Comparison of ENCODE assay signal across 28 mouse cellular contexts in the genomic region with DNA sequence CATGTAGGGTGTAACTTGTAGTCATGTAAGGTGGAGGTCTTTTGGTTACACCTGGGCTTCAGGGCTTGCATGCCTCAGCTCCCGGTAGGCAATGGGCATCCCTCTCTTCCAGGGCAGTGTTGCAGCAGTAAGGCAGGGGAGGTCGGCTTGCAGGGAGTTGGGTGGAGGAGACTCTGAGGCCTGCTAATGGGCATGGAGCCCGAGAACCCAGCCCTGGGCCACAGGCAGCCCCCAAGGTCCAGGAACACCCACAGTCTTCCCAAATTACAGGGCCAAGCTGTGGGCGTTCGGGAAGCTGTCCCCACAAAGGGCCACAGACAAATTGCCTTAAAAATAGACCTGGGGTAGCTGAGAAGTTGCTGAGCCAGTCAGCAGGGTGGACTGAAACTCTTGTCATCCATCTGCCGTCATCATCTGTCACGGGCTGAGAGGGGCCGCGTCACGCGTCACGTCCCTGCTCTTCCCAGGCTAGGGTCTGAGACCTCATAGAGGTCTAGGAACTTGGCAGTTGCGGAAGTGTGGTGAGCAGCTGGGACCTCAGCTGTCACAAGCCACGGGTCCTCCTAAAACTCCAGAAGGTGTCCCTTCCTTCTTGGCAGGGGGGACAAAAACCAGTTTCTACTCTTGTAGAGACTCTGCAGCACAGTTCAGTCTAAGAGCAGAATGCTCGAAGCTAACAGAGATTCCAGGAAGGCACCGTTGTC. TPM values are rescaled to one million over a fixed set of nuclear protein-coding genes. Genes with fewer than 3 reads are reported as not detected.
A peak's percentile ranks its signal among the peaks of the same experiment; 100 is the strongest.
DNase-seq lines count a peak whose midpoint lies in the region; ATAC-seq and TF ChIP-seq lines count a peak whose summit lies in the region.
"Had no signal": no experiment of that assay in that cellular context is flagged by ENCODE, and none has a peak within 500 bp of the region (broad histone marks: within the 10 kb centered on the region; RNA-seq: fewer than 3 reads in every experiment).

No protein-coding gene starts in this region.

- no peak for TF ChIP-seq CTCF in midbrain, postnatal 0 days (IDR thresholded peaks at IDR 0.05)
- TF ChIP-seq CTCF in gastrocnemius, adult 2 months (IDR thresholded peaks at IDR 0.05), result no peak

- no peak for DNase-seq in embryonic facial prominence, embryonic 14.5 days (ENCODE audit: low spot score)
- DNase-seq in embryonic facial prominence, embryonic 10.5 days (ENCODE audit: low spot score), result no peak
- peak; percentile 57 for DNase-seq in left cerebral cortex, postnatal 4 days
- DNase-seq in left cerebral cortex, adult 18-20 months (ENCODE audit: low spot score in 2 of 2), result no peak
- peak; percentile 40 for DNase-seq in midbrain, postnatal 0 days (ENCODE audit: low spot score)
- no peak for DNase-seq in gastrocnemius, adult 2 months
- DNase-seq: adrenal gland, postnatal 10 days; adrenal gland, postnatal 36 days; B cell, adult 2 months; cerebellum, adult 11 months; cerebellum, adult 8-10 months; gastrocnemius, postnatal 14 days; heart, adult 11 months; heart, postnatal 36 days had no signal

- peak; percentile 45; the same call in 1 of the 2 replicates for ATAC-seq in embryonic facial prominence, embryonic 14.5 days (ENCODE audit: low read depth)
- ATAC-seq in midbrain, postnatal 0 days (ENCODE audit: low FRiP score), result no peak
- no peak for ATAC-seq in midbrain, embryonic 13.5 days
- ATAC-seq: forebrain, embryonic 14.5 days; intestine, postnatal 0 days; Patski had no signal

- H3K27me3 ChIP-seq in embryonic facial prominence, embryonic 14.5 days (replicated peaks; ENCODE audit: control insufficient read depth, insufficient read depth, low read length), result no peaks in the 10 kb centered on the region
- H3K27me3 ChIP-seq in embryonic facial prominence, embryonic 10.5 days (replicated peaks; ENCODE audit: low read depth, poor library complexity, severe bottlenecking), result peaks cover 22% of the 10 kb centered on the region
- H3K27me3 ChIP-seq in midbrain, postnatal 0 days (ENCODE audit: insufficient read depth, low read length), result no peaks in the 10 kb centered on the region
- peaks cover 5% of the 10 kb centered on the region; the same call in 1 of the 2 replicates for H3K27me3 ChIP-seq in midbrain, embryonic 13.5 days
- H3K27me3 ChIP-seq: Patski had no signal

- H3K4me3 ChIP-seq in embryonic facial prominence, embryonic 14.5 days (ENCODE audit: low read depth, low read length), result no peak overlapping the region
- no peak overlapping the region for H3K4me3 ChIP-seq in embryonic facial prominence, embryonic 10.5 days
- no peak overlapping the region for H3K4me3 ChIP-seq in midbrain, postnatal 0 days (ENCODE audit: low read depth, low read length)
- no peak overlapping the region for H3K4me3 ChIP-seq in midbrain, embryonic 13.5 days (replicated peaks)
- H3K4me3 ChIP-seq in gastrocnemius, adult 2 months, result no peak overlapping the region
- H3K4me3 ChIP-seq: embryonic facial prominence, embryonic 12.5 days; forebrain, embryonic 10.5 days; hindbrain, embryonic 10.5 days had no signal

- 81% methylated on average over 16 of the region's 16 CpGs for WGBS in embryonic facial prominence, embryonic 14.5 days
- 86% methylated on average over 16 of the region's 16 CpGs for WGBS in embryonic facial prominence, embryonic 10.5 days
- 91% methylated on average over 16 of the region's 16 CpGs for WGBS in midbrain, postnatal 0 days
- WGBS in midbrain, embryonic 13.5 days, result 88% methylated on average over 16 of the region's 16 CpGs

- no peak overlapping the region for H3K4me2 ChIP-seq in embryonic facial prominence, embryonic 14.5 days (ENCODE audit: low read depth, low read length)
- H3K4me2 ChIP-seq in midbrain, postnatal 0 days (ENCODE audit: low read depth, low read length, poor library complexity, severe bottlenecking), result no peak overlapping the region
- H3K4me2 ChIP-seq in midbrain, embryonic 13.5 days (replicated peaks), result no peak overlapping the region
- H3K4me2 ChIP-seq: embryonic facial prominence, embryonic 12.5 days; heart, embryonic 11.5 days; hindbrain, embryonic 14.5 days had no signal

- intact Hi-C loops in left cerebral cortex, postnatal 4 days (cut with DNase I), result no loop called here
- intact Hi-C loops in gastrocnemius, adult 2 months (cut with DNase I), result no loop called here

- H3K36me3 ChIP-seq in embryonic facial prominence, embryonic 14.5 days (ENCODE audit: control insufficient read depth, insufficient read depth, low read length), result peaks cover 25% of the 10 kb centered on the region
- no peaks in the 10 kb centered on the region for H3K36me3 ChIP-seq in embryonic facial prominence, embryonic 10.5 days (replicated peaks)
- no peaks in the 10 kb centered on the region for H3K36me3 ChIP-seq in midbrain, postnatal 0 days (ENCODE audit: insufficient read depth, low read length)
- no peaks in the 10 kb centered on the region for H3K36me3 ChIP-seq in midbrain, embryonic 13.5 days
- H3K36me3 ChIP-seq: embryonic facial prominence, embryonic 12.5 days; forebrain, embryonic 10.5 days; G1E; hindbrain, embryonic 10.5 days had no signal

- no peaks in the 10 kb centered on the region for H3K9me3 ChIP-seq in embryonic facial prominence, embryonic 14.5 days (ENCODE audit: control insufficient read depth, low read length)
- H3K9me3 ChIP-seq in embryonic facial prominence, embryonic 10.5 days, result no peaks in the 10 kb centered on the region
- no peaks in the 10 kb centered on the region for H3K9me3 ChIP-seq in midbrain, postnatal 0 days (ENCODE audit: low read length)
- H3K9me3 ChIP-seq in midbrain, embryonic 13.5 days, result no peaks in the 10 kb centered on the region
- H3K9me3 ChIP-seq: embryonic facial prominence, embryonic 12.5 days; forebrain, embryonic 10.5 days; G1E; hindbrain, embryonic 10.5 days had no signal

- no peak overlapping the region for H3K27ac ChIP-seq in embryonic facial prominence, embryonic 14.5 days (replicated peaks; ENCODE audit: low read depth, low read length)
- no peak overlapping the region for H3K27ac ChIP-seq in embryonic facial prominence, embryonic 10.5 days (replicated peaks)
- H3K27ac ChIP-seq in midbrain, postnatal 0 days (ENCODE audit: low read depth, low read length), result no peak overlapping the region
- no peak overlapping the region for H3K27ac ChIP-seq in midbrain, embryonic 13.5 days
- H3K27ac ChIP-seq in gastrocnemius, adult 2 months, result no peak overlapping the region
- H3K27ac ChIP-seq: embryonic facial prominence, embryonic 12.5 days; forebrain, embryonic 10.5 days; hindbrain, embryonic 10.5 days; hindbrain, embryonic 14.5 days had no signal

- H3K4me1 ChIP-seq in embryonic facial prominence, embryonic 14.5 days (ENCODE audit: control insufficient read depth, insufficient read depth, low read length), result no peaks in the 10 kb centered on the region
- H3K4me1 ChIP-seq in embryonic facial prominence, embryonic 10.5 days, result peaks cover 12% of the 10 kb centered on the region
- H3K4me1 ChIP-seq in midbrain, postnatal 0 days (ENCODE audit: insufficient read depth, low read length), result no peaks in the 10 kb centered on the region
- H3K4me1 ChIP-seq in midbrain, embryonic 13.5 days (replicated peaks), result 0 out of 2 replicates have a peak, but pooled peaks cover 3% of the 10 kb centered on the region

- no peak overlapping the region for H3K9ac ChIP-seq in embryonic facial prominence, embryonic 14.5 days (ENCODE audit: low read depth, low read length)
- no peak overlapping the region for H3K9ac ChIP-seq in midbrain, postnatal 0 days (replicated peaks; ENCODE audit: low read length, poor library complexity, severe bottlenecking)
- no peak overlapping the region for H3K9ac ChIP-seq in midbrain, embryonic 13.5 days (replicated peaks)
- H3K9ac ChIP-seq: embryonic facial prominence, embryonic 12.5 days; hindbrain, embryonic 14.5 days had no signal

RNA-seq across cellular contexts. Expression of a gene that starts 22.4 kb away (rescaled TPM):
- 44.9 and 47.4 TPM in 2 replicates for polyA plus RNA-seq in embryonic facial prominence, embryonic 14.5 days (2014; fragmentation: Nextera tagmentation; extraction: Ambion mirVana)
- 42.1 and 45.0 TPM in 2 replicates for polyA plus RNA-seq in embryonic facial prominence, embryonic 10.5 days (2016; fragmentation: Nextera tagmentation; extraction: Ambion mirVana)
- 100 to 1,000 TPM; 134 to 158 TPM for total RNA-seq in left cerebral cortex, postnatal 4 days (2021)
- 100 to 1,000 TPM; 491 to 526 TPM for total RNA-seq in left cerebral cortex, adult 18-20 months (2021)
- 99.8 and 144 TPM in 2 replicates for total RNA-seq in midbrain, postnatal 0 days (2014; rRNA removed)
- 35.1 and 36.6 TPM in 2 replicates for polyA plus RNA-seq in midbrain, postnatal 0 days (2015; fragmentation: Nextera tagmentation; extraction: Ambion mirVana)
- polyA plus RNA-seq in midbrain, embryonic 13.5 days (2015; fragmentation: Nextera tagmentation; extraction: Ambion mirVana), result 21.4 and 26.4 TPM in 2 replicates
- total RNA-seq in gastrocnemius, adult 2 months (2021), result 10 to 100 TPM; 33.7 to 37.5 TPM

RNA-seq across cellular contexts. Expression of a gene that starts 26.2 kb away (rescaled TPM):
- 42.6 and 56.6 TPM in 2 replicates for polyA plus RNA-seq in embryonic facial prominence, embryonic 14.5 days (2014; fragmentation: Nextera tagmentation; extraction: Ambion mirVana)
- polyA plus RNA-seq in embryonic facial prominence, embryonic 10.5 days (2016; fragmentation: Nextera tagmentation; extraction: Ambion mirVana), result 0.93 and 1.0 TPM in 2 replicates
- total RNA-seq in left cerebral cortex, postnatal 4 days (2021), result 10 to 100 TPM; 10.3 to 12.4 TPM
- total RNA-seq in left cerebral cortex, adult 18-20 months (2021), result 1 to 10 TPM; 2.3 to 2.6 TPM
- total RNA-seq in midbrain, postnatal 0 days (2014; rRNA removed), result 3.2 TPM in 2 replicates
- polyA plus RNA-seq in midbrain, postnatal 0 days (2015; fragmentation: Nextera tagmentation; extraction: Ambion mirVana), result 2.7 and 3.8 TPM in 2 replicates
- polyA plus RNA-seq in midbrain, embryonic 13.5 days (2015; fragmentation: Nextera tagmentation; extraction: Ambion mirVana), result 0.98 and 1.2 TPM in 2 replicates
- 1 to 10 TPM; 2.2 to 6.6 TPM for total RNA-seq in gastrocnemius, adult 2 months (2021)

RNA-seq across cellular contexts. Expression of a gene that starts 52.6 kb away (rescaled TPM):
- polyA plus RNA-seq in embryonic facial prominence, embryonic 14.5 days (2014; fragmentation: Nextera tagmentation; extraction: Ambion mirVana), result 0.70 and 0.76 TPM in 2 replicates
- 0.23 and 0.41 TPM in 2 replicates for polyA plus RNA-seq in embryonic facial prominence, embryonic 10.5 days (2016; fragmentation: Nextera tagmentation; extraction: Ambion mirVana)
- total RNA-seq in left cerebral cortex, postnatal 4 days (2021), result not detected
- total RNA-seq in left cerebral cortex, adult 18-20 months (2021), result not detected
- total RNA-seq in midbrain, postnatal 0 days (2014; rRNA removed), result 0.11 TPM in 1 of 2 replicates, not detected in the other
- polyA plus RNA-seq in midbrain, postnatal 0 days (2015; fragmentation: Nextera tagmentation; extraction: Ambion mirVana), result 0.14 TPM in 1 of 2 replicates, not detected in the other
- polyA plus RNA-seq in midbrain, embryonic 13.5 days (2015; fragmentation: Nextera tagmentation; extraction: Ambion mirVana), result 0.38 TPM in 1 of 2 replicates, not detected in the other
- not detected for total RNA-seq in gastrocnemius, adult 2 months (2021)
- total RNA-seq: adrenal gland, adult 18-20 months; adrenal gland, postnatal 10 days; adrenal gland, postnatal 36 days; gastrocnemius, adult 18-20 months; gastrocnemius, postnatal 14 days; gastrocnemius, postnatal 4 days; heart, adult 8-10 months; heart, postnatal 36 days had no signal

Comparison
In these comparisons a context has a peak if more than half of its experiments do, and no peak if none do; other contexts are left out.
1. DNase-seq: peak in left cerebral cortex, postnatal 4 days (single experiment) and midbrain, postnatal 0 days (single experiment); none in embryonic facial prominence, embryonic 14.5 days (single experiment), embryonic facial prominence, embryonic 10.5 days (single experiment), left cerebral cortex, adult 18-20 months (0 of 2) and gastrocnemius, adult 2 months (single experiment).